Mouse (Mus musculus): ENCODE measurements around the gene Vmn1r22. TPM values are rescaled to one million over a fixed set of nuclear protein-coding genes. Genes with fewer than 3 reads are reported as not detected.
"Not testable (repeated sequence)": the region's sequence is repeated elsewhere in the genome, so short reads cannot be mapped to it uniquely, and the experiment has no call there.

Vmn1r22 gene
- polyA plus RNA-seq (2012; fragmentation: generic; extraction: Trizol): not detected
- long read RNA-seq, experiment 1: 0 reads
- long read RNA-seq, experiment 2: 0 reads

DNA sequence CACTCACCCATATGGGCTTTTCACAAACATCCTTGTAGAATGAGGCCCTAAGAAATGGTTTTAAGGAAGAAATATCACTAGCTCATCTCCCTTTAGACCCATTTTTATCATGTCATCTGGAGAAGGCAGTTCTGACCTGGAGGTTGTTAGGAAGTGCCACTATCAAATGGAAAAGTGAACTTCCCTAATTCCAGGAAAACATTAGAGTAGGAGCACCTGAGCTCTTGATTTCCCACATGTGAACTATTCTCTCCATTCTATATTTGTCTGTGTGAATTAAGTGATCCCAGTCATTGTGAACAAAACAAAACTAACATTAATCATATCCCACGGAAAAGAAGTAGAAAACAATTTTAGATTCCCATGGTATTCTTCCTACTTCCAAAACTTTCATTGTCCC lies at the start of gene Vmn1r22:
Gene Vmn1r22, minus strand, starts transcription at position 101 of the 400 bp plus-strand sequence.
- Histone ChIP-seq H3K27me3 (ENCODE audit: control insufficient read depth, insufficient read depth, insufficient read length) (no peaks in the 10 kb centered on the region), H3K4me3 (ENCODE audit: insufficient read depth, poor library complexity, severe bottlenecking) (no peak within 1 kb of the TSS), H3ac (ENCODE audit: control insufficient read depth, insufficient read length, low read depth) (no peak within 1 kb of the TSS), H3K36me3 (ENCODE audit: control insufficient read depth, insufficient read depth) (no peaks in the 10 kb centered on the region), H3K79me3 (ENCODE audit: low read depth) (no peaks in the 10 kb centered on the region), H3K79me2 (ENCODE audit: control insufficient read depth, insufficient read depth) (no peaks in the 10 kb centered on the region)
- TF ChIP-seq MYOD1 (IDR thresholded peaks at IDR 0.05; ENCODE audit: control insufficient read depth, insufficient read length, low read depth) (no peak), MAX (IDR thresholded peaks at IDR 0.05) (no peak), MYOG (IDR thresholded peaks at IDR 0.05; ENCODE audit: control insufficient read depth, extremely low read depth, insufficient read length) (no peak), CTCF (IDR thresholded peaks at IDR 0.05; ENCODE audit: control insufficient read depth, insufficient read depth, insufficient read length) (no peak), USF1 (IDR thresholded peaks at IDR 0.05; ENCODE audit: low read depth) (no peak), CEBPB (IDR thresholded peaks at IDR 0.05; ENCODE audit: low read depth) (no peak), FOSL1 (IDR thresholded peaks at IDR 0.05; ENCODE audit: insufficient read depth, low read length, poor library complexity, severe bottlenecking) (no peak)

DNA sequence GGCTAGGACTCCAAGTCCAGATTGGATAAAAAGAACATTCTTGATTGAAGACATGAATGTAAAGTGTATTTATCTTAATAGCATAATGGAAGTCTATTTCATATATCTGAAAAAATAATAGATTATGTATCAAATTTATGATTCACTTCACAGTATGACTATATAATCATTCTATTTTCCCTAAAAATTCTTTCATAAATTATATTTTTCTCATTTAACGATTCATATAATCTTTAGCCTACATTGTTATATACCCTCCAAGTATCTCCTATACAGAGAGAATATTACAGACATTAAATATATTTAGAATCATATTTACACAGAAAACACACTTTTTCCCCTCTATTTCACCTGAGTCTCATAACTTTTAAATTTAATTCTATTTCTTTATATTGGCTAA lies 18.9 kb upstream of the Vmn1r22 start, which contains the start of gene Vmn1r23:
Gene Vmn1r23, minus strand, starts transcription at position 101 of the 400 bp plus-strand sequence.
- Histone ChIP-seq H3K36me3 (ENCODE audit: control insufficient read depth, insufficient read depth) (no peaks in the 10 kb centered on the region), H3ac (ENCODE audit: control insufficient read depth, insufficient read length, low read depth) (no peak within 1 kb of the TSS), H3K27me3 (ENCODE audit: control insufficient read depth, insufficient read depth, insufficient read length) (no peaks in the 10 kb centered on the region), H3K4me3 (ENCODE audit: insufficient read depth, poor library complexity, severe bottlenecking) (no peak within 1 kb of the TSS), H3K79me2 (ENCODE audit: control insufficient read depth, insufficient read depth) (no peaks in the 10 kb centered on the region), H3K79me3 (ENCODE audit: low read depth) (no peaks in the 10 kb centered on the region)
- no peak for TF ChIP-seq CTCF (IDR thresholded peaks at IDR 0.05; ENCODE audit: control insufficient read depth, insufficient read depth, insufficient read length)
- no peak for TF ChIP-seq USF1 (IDR thresholded peaks at IDR 0.05; ENCODE audit: low read depth)

DNA sequence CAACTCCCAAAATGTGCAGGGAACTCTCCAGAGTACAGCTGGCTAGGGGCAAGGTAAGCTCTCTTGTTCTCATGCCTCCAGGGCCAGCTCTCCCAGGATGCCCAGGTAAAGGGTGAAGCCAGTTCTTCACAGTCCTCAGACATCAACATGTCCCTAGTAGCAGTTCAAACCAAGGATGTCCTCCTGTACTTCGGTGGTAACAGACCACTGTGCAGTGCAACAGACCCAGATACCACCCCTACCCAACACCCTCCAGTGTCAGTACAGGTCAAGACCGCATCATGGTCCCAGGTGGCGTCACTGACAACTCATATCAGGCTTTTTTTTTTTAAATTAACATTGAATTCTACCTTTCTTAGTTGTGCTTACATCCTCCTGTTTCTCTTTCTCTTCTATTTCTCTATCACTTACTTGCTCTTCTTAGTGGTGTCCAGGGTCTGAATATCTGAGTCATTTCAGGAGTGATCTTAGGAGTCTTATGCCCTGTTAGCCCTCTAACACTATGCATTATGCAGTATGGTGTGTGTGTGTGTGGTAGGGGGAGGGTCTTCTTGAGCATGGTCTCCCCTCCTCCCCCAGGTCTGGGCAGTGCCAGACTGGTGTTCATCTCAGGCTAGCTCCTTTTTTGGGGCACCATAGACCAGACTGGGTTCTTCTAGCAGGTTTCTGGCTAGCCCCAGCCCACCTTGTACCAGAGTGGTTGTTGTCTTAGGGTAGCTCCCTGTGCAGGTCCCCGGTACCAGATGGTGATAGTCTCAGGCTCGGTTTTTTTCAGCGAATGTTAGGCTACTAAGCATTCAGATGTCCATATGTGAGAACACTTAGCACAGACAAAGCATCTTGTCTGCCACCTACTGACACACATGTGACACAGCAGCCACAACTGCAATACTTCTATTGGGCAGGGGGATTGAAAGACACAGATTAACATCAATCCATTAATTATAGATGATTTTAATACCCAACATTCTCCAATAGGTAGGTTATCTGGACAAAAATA lies 48.5 kb downstream of the Vmn1r22 start:
- H3K79me2 ChIP-seq (ENCODE audit: control insufficient read depth, insufficient read depth): no peaks in the 10 kb centered on the region
- H3ac ChIP-seq (ENCODE audit: control insufficient read depth, insufficient read length, low read depth): no peak overlapping the region
- no peak overlapping the region for H3K4me3 ChIP-seq (ENCODE audit: insufficient read depth, poor library complexity, severe bottlenecking)
- no peaks in the 10 kb centered on the region for H3K79me3 ChIP-seq (ENCODE audit: low read depth)
- TF ChIP-seq MYOG (IDR thresholded peaks at IDR 0.05; ENCODE audit: control insufficient read depth, extremely low read depth, insufficient read length) (no peak), MAX (IDR thresholded peaks at IDR 0.05) (no peak), FOSL1 (IDR thresholded peaks at IDR 0.05; ENCODE audit: insufficient read depth, low read length, poor library complexity, severe bottlenecking) (no peak), CTCF (IDR thresholded peaks at IDR 0.05; ENCODE audit: control insufficient read depth, insufficient read depth, insufficient read length) (peak; percentile 35), CEBPB (IDR thresholded peaks at IDR 0.05; ENCODE audit: low read depth) (no peak)
- H3K36me3 ChIP-seq (ENCODE audit: control insufficient read depth, insufficient read depth): no peaks in the 10 kb centered on the region
- H3K27me3 ChIP-seq (ENCODE audit: control insufficient read depth, insufficient read depth, insufficient read length): no peaks in the 10 kb centered on the region

DNA sequence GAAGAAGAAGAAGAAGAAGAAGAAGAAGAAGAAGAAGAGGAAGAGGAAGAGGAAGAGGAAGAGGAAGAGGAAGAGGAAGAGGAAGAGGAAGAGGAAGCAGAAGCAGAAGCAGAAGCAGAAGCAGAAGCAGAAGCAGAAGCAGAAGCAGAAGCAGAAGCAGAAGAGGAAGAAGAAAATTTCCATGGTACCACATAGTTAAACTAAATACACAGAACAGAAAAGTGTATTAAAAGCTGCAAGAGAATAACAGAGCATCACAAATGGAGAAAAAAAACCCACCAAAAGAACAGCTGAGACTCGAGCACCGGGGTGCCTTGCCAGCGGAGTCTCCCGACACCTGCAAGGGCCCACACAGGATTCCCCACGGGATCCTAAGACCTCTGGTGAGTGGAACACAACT lies 56.7 kb downstream of the Vmn1r22 start:
- H3K79me3 ChIP-seq (ENCODE audit: low read depth); H3K36me3 ChIP-seq (ENCODE audit: control insufficient read depth, insufficient read depth): not testable (repeated sequence)

DNA sequence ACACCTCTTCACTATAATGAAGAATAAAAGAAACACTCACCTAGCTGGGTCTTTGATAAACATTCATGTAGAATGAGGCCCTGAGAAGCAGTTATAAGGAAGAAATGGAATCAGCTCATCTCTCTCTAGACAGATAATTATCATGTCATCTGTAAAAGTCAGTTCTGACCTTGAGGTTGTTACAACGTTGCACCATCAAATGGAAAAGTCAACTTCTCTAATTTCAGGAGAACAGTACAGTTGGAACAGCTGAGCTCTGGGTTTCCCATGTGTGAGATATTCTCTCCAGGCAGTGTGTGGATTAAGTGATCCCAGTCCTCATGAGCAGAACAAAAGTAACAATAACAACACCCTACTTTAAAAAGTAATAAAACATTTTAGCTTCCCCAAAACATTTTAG lies 57.5 kb downstream of the Vmn1r22 start, which contains the start of gene Vmn1r21:
Gene Vmn1r21, minus strand, starts transcription at position 58 of the 400 bp plus-strand sequence.
- H3K36me3 ChIP-seq (ENCODE audit: control insufficient read depth, insufficient read depth): no peaks in the 10 kb centered on the region
- no peaks in the 10 kb centered on the region for H3K27me3 ChIP-seq (ENCODE audit: control insufficient read depth, insufficient read depth, insufficient read length)
- H3K79me2 ChIP-seq (ENCODE audit: control insufficient read depth, insufficient read depth): no peaks in the 10 kb centered on the region
- TF ChIP-seq FOSL1 (IDR thresholded peaks at IDR 0.05; ENCODE audit: insufficient read depth, low read length, poor library complexity, severe bottlenecking): no peak
- TF ChIP-seq MYOG (IDR thresholded peaks at IDR 0.05; ENCODE audit: control insufficient read depth, extremely low read depth, insufficient read length): no peak
- no peak for TF ChIP-seq MAX (IDR thresholded peaks at IDR 0.05)
- no peak for TF ChIP-seq CTCF (IDR thresholded peaks at IDR 0.05; ENCODE audit: control insufficient read depth, insufficient read depth, insufficient read length)
- TF ChIP-seq CEBPB (IDR thresholded peaks at IDR 0.05; ENCODE audit: low read depth): no peak
- TF ChIP-seq USF1 (IDR thresholded peaks at IDR 0.05; ENCODE audit: low read depth): no peak
- TF ChIP-seq MYOD1 (IDR thresholded peaks at IDR 0.05; ENCODE audit: control insufficient read depth, insufficient read length, low read depth): no peak
- no peaks in the 10 kb centered on the region for H3K79me3 ChIP-seq (ENCODE audit: low read depth)
- H3ac ChIP-seq (ENCODE audit: control insufficient read depth, insufficient read length, low read depth): no peak within 1 kb of the TSS
- H3K4me3 ChIP-seq (ENCODE audit: insufficient read depth, poor library complexity, severe bottlenecking): no peak within 1 kb of the TSS

More for the DNA sequence above, 56.7 kb downstream of the Vmn1r22 start:
- not testable (repeated sequence) for H3K27me3 ChIP-seq (ENCODE audit: control insufficient read depth, insufficient read depth, insufficient read length); H3K79me2 ChIP-seq (ENCODE audit: control insufficient read depth, insufficient read depth); H3K4me3 ChIP-seq (ENCODE audit: insufficient read depth, poor library complexity, severe bottlenecking); H3ac ChIP-seq (ENCODE audit: control insufficient read depth, insufficient read length, low read depth)

Other genes with a start within 250 kb of the Vmn1r22 start
- gene Pyurf, start 215.9 kb downstream of the Vmn1r22 start, polyA plus RNA-seq (2012; fragmentation: generic; extraction: Trizol): 7.4 TPM
- gene Lancl2, start 205.5 kb downstream of the Vmn1r22 start, polyA plus RNA-seq (2012; fragmentation: generic; extraction: Trizol): 8.4 TPM
- gene Vopp1, start 82.9 kb downstream of the Vmn1r22 start, polyA plus RNA-seq (2012; fragmentation: generic; extraction: Trizol): 15.2 TPM
- gene Vmn1r21, start 57.7 kb downstream of the Vmn1r22 start, polyA plus RNA-seq (2012; fragmentation: generic; extraction: Trizol): not detected
- not detected for gene Vmn1r23, start 18.8 kb upstream of the Vmn1r22 start, polyA plus RNA-seq (2012; fragmentation: generic; extraction: Trizol)
- gene Vmn1r24, start 53.5 kb upstream of the Vmn1r22 start, polyA plus RNA-seq (2012; fragmentation: generic; extraction: Trizol): not detected
- gene Vmn1r25, start 72.8 kb upstream of the Vmn1r22 start, polyA plus RNA-seq (2012; fragmentation: generic; extraction: Trizol): not detected
- gene Vmn1r26, start 107.1 kb upstream of the Vmn1r22 start, polyA plus RNA-seq (2012; fragmentation: generic; extraction: Trizol): not detected

All from C2C12 (cell line).